Mouse (Mus musculus) kidney, postnatal 14 days (tissue): Measurements from ENCODE around the gene Iqgap2.

Experiments
- DNase-seq: peaks from one replicate; pipeline ENCODE4 v3.0.0; 2022; ENCODE audit warnings: mixed read lengths

The Iqgap2 gene

DNA sequence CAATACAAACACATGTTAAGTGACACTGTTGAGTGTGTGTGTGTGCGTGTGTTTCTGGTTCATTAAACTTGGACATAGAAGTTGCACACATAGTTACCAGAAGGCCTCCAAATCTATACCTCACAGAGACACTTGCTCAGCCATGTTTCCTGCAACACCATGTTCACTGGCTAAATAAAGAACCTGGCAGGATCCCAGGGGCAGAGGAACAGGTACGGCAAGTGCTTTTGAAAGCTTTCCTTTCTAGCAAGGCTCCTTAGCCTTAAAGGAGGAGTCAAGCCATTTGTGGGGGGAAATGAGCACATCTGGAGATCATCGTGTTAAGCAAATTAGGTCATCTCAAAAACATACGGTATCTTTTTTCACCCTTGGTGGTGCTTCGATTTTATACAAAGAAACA is 188.3 kb downstream of the Iqgap2 start:
- no peak for DNase-seq

DNA sequence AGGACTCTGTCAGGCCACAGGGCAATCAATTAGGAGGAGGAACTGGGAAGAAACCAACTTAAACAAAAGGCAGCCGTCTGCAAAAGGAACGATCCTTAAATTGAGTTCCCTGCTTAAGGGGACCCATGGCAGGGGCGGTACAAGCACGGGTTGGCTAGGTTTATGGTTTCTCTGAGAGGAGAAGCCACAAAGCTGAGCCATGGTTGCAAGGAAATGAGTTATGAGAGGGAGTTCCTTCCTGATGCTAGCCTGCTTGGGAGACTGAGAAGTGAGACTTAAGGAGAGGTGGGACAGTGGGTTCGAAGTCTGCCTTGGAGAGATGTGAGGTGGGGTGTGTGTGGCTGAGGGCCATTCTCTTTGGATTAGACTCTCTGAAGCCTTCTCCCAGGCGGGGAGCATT is 193.8 kb downstream of the Iqgap2 start:
- no peak for DNase-seq

DNA sequence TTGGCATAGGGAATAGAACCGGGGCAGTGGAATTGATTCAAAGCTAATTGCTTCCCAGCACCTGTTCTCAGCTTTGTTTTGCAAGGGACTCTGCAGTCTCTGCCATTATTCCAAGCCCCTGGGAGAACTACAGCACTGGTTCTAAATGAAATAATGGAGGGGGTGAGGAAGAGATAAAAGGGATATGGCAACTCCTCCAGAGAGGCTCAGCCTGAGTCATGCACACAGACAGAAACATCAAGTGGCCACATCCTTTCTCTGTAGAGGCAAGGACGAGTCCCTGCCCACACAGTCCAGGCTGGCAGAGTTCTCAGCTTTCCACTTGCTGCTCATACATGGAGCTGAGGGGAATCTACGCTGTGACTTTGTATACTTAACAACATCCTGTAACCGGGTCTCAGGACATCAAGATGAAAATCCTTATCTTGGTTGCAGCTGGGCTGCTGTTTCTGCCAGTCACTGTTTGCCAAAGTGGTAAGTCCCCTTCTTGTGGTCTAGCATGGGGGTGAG is 195.0 kb downstream of the Iqgap2 start, which contains the start of gene F2rl2:
TSS of gene F2rl2 (plus strand) at position 200 of the 510 bp plus-strand sequence.
- DNase-seq: no peak

DNA sequence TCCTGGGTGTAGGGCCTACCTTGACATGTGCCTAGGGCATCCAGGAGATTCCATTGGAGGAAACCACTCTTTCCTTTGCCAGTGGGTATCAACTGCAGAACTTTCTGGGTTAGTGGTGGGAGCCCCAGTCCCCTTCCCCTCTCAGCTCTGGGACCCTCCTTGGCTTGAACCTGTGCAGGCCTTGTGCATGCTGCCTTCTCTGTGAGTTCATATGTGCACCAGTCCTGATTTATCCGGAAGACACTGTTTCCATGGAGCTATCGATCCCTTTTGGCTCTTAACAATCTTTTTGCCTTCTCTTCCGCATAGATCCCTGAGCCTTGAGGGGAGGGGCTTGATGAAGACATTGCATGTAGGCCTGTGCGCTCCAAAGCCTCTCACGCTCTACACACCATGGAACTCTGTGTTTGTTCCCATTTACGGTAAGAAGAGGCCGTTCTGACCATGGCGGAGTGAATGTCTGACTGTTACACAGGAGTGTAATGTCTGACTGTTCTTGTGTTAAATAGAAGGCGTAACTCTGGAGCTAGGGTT is 195.5 kb downstream of the Iqgap2 start:
- DNase-seq: no peak

DNA sequence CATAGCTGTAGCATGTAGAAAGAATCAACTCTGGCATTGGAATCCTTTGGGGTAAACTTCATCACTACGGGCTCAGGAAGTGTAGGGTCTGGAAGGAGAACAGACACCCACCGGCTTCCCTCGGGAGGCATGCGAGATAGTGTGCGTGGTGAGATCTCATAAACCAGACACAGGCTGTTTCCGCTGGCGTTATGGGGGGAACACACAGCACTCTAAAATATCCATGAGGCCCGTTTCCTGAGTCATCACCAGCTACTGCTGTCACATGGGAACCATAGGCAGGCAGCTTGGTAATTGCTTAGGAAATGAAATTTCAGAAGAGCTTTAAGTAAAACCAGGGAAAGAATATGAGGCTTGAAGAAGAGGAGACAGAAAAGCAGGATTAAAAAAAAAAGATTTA is 199.5 kb downstream of the Iqgap2 start:
- no peak for DNase-seq

DNA sequence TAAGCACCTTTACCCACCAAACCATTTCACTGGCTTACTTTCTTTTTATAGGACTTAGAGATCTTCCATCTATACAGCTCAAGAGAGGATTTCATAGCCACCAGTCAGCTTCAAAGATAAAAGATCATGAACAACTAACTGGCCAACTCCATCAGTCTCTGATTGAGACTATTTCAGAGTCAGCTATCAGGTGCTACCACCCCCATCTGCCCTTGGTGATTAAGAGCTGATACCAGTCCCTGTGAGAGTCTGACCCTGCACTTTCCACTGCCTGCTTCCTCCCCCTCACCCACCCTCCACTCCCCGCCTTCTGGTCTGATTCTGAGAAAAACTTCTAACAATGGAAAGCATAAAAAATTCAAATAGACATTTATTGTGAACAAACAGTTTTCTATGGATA is 203.1 kb downstream of the Iqgap2 start:
- no peak for DNase-seq

DNA sequence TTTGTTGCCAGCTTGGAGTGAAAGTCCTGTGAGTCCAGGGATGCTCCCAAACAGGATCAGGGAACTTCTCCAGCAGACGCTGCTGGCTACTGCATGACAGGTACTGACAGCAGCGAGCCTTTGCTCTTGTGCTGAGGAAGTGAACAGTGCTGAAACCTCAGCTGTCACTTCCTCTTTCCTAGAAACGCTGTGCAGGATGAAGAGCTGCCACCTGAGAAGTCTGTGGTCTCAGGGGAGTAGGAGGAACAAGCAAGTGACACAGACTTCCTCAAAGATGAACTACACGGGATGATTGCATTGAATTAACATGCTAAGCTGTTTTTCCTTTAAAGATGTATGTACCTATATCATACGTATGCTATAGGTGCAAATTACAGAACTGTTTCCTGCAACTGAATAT is 206.0 kb downstream of the Iqgap2 start:
- no peak for DNase-seq

DNA sequence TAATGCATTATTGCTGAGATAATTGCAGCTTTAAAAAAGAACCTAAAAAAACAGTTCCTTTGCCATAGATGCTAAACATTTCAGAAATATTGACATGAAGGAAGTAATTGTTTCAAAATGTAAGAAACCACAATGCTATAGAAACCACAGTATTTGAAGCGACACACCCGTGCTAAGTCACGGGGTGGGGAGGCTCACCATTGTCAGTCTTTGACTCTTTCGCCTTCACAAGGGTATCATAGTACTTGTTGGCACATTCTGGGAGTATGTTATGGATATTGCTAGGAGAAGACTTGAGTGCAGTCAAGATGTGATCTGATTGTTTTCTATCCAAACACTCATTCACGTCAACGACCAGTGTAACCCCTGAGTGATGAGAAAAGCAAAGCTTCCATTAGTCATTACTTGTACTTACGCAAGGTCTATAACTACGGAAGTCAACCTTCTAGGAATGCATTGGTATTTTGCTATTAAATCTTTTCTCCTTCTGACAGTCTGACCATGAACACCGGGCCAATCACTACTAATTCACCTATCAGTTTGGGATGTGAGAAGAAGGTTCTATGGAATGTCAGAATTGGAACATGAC is 207.0 kb downstream of the Iqgap2 start:
- no peak for DNase-seq

DNA sequence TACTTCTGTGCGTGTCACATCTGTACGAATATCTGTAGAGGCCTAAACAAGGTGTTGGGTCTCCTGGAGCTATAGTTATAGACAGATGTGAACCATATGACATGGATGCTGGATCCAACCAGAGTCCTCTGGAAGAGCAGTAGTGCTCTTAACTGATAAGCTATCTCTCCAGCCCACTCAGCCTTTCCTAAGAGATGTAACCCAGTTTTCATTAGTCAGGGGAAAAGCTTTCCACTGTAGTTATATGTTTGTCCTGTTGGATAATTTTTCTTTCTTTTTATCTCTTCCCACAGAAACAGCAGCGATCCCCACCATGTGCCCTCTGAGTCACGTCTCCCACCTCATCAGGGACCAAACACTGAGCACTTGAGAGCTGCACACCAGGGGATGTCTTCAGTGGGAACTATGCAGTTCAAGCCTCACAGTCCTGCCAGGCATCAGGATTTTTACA is 212.2 kb downstream of the Iqgap2 start:
- DNase-seq: no peak

DNA sequence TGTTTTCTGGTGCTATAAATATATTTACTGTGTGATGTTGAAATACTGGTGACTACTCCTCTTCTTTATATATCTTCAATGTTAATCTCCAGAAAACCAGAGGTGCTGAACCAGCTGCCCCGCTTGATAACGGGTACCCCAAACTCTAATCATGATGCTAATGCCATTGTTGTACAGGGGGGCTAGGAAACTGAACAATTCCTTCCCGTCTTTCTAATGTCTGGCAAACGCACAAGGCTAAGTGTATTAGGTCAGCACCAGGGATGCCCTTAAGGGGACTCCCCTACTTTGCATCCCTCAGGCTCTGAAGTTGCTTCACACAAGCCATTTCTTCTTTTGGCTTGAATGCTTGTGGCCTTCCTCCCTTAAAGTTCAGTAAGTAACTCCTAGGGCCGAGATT is 212.6 kb downstream of the Iqgap2 start:
- DNase-seq: no peak

DNA sequence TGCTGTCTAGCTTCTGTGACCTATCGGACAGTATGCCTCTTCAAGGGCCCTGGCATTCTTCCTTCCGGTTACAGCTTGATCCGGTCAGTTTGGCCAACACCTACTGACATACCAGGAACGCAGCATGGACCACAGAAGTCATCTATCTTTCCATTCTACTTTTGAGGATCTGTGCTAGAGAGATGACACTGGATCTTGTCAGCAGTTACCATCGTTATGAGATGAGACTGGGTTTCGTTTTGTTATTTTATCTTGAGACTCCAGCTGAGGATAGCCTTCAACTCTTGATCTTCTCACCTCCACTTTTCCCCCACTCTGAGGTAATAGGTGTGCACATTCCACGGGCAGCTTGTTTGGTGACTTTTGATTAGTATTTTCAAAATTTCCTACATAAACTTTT is 219.3 kb downstream of the Iqgap2 start:
- no peak for DNase-seq

DNA sequence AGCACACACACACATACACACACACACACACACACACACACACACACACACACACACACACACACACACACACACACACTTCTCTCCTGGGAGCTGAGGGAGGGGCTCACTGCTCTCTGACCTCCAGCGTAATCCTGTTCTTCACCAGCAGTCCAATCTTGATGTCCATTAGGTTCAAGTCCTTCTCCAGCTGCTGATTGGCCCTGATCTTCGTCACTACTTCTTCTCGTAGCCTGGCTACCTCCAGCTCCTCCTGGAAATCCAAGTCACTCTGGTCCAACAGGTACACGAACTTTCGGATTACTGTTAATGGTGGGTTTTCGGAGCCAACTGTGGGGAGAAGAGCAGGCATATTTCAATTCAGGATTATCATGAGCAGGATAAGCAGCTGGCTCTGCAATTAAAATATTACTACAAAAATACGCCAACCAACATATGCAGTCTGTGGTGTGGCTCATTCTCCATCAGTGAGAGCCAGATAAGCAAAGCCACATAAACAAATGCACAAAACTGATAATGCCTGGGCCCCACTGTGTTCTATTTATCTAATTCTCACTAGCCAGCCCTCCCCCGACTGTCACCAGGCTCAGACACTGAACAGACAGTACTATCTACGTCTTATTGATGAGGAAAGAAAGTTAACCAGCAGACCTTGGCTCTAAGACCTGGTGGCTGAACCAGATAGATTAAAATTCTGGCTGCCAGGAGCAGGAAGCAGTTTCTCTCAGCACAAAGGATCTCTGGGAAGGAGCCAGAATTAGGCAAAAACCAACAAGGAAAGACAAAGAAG is 220.4 kb downstream of the Iqgap2 start:
- no peak for DNase-seq

DNA sequence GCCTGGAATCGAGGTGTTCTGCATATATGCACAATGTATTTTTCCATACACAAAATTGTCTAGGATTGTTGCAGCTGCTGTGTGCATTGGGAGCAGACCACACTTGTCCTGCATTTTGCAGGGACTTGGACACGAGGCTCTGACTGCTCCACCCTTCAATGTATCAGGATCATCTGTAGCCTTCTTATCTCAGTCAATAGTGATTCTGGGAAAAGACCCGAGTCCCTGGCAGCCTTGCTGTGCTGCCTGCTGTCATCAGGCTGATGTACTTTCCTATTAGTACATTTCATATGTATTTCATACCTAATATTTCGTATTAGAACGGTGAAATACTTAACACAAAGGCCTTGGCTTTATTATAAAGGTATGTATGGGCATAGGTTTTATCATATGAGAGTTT is 221.2 kb downstream of the Iqgap2 start:
- DNase-seq: no peak

DNA sequence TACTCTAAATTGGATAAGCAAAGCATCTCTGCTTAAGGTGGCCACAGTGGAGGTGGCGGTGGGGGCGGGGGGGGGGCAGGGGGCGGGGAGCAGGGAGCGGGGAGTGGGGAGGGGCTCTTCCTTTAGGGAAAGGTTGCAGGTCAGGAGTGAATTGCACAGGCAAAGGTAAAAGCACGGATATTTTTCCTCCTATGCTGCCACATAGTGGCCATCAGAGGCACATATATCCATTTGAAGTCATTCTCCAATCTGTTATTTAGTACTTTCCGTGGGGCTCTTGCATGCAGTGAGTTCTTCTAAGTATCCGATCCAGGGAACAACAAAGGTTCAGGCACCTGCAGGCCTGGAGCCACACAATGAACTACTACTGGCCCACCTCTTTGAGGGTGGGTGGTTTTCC is 224.5 kb downstream of the Iqgap2 start:
- DNase-seq: peak; percentile 30

DNA sequence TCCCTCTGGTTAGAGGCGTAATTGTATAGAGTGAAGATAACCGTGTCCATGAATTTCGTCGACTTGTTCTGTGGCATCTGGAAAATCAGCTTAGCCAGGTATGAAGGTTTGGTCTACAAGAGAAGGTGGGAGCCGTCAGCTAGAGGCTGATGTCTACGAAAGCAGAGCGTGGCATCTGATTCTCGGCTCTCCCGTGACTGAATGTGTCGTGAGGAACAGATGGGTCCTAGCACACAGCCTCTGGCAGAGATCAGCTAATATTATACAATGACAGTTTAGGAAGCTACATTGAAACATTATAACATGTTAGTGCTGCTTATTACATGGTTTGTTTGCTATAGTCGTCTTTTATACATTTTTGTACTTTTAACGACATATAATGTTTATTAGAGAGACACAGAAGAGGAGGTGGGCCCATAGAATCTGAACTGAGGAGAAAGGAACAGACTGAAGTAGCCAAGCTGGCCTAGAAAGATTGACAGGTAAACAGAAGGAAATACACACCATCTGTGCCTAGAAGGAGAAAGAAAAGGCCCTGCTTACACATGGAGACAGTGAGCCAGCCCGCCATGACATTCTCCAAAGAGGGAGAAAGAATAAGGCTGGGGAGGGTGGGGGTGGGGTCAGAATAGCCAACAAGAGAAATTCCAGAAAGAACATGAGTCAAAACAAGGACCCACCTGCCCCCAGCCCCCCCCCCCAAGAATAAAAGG is 225.9 kb downstream of the Iqgap2 start:
- no peak for DNase-seq

DNA sequence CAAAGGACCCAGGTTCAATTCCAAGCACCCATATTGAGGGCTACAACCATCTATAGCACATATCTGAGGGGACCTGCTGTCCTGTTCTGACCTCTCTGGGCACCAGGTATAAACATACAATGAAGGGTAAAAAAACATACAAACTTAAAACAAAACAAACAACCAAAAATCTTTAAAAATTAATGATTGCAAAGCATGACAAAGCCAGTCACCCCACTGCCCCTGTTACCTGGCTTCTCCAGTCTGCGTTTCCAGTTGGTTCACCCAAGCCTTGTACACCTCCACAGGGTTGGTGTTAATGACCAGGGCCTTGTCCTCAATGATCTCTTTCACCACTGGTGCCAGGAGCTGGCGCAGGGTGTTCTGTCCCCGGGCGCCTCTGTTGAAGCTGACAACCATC is 227.9 kb downstream of the Iqgap2 start:
- no peak for DNase-seq

DNA sequence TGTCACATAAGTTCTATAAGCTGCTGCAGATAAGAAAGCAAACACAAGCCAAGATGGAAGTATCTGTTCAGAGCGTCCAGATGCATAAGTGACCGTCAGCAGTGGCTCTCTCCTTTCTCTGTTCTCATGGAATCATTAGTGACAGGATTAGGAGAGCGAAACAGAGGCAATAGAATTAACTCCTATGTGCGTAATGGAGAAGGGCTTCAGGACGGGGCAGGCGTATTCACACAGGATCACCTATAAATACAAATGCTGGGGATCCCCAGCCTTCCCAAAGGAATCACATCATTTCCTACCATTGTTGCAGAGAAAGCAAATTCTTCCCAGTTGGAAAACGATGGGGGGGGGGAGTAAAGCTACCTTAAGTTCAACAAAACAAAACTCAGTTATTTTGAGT is 232.3 kb downstream of the Iqgap2 start:
- peak; percentile 29 for DNase-seq

DNA sequence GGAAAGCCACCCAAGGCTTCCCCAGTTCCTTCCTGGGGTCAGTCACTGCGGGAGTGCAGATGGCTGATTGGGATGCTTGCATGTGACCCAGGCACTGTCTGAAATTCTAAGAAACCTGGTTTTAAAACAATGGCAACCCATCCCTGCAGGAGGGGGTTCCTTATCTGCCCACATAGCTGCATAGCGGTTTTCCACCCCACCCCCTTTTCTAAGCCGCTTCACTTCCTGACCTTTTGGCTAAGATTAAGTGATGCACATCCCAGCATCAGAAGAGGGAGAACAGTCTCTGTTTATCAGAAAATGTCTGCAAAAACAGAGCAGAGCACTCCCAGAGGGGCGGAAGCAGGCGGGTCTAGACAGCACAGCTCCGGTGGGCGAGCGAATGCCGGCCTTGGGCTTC is 234.6 kb downstream of the Iqgap2 start:
- DNase-seq: peak; percentile 36

DNA sequence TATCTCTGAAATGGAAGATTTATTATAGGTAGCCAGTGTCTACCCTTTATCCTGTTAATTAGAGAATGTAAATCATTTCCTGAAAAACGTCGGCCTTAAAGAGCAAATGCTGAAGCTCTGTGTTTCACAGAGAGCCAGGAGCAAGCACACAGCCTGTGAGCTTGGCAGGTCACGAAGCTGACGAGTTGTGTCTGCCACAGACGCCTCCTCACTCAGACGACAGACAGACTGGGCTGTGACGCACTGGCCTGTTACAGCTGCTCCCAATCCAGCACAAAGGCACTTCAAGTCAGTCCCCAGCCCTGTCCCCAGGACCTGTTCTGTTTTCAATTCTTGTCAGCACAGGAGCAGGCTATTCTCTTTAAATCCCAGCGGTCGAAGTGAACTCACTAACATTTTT is 236.4 kb downstream of the Iqgap2 start:
- peak; percentile 85 for DNase-seq

DNA sequence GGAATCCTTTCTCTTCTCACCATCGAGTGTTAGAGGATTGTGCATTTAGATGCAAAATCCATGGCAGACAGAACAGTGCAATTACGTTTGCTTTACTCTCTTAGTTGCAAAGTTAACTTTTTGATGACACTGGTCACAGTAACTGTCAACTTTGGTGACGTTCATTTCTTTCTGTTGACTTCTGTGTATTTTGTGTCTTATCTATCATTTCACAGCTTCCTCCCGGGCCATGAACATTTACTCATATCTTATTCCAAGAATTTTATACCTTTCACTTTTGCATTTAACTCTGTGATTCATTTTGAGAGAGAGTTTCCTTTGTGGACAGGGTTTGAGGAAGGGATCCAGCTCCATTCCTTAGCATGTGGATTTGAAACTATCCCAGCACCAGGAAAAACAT is 238.0 kb downstream of the Iqgap2 start:
- DNase-seq: no peak

DNA sequence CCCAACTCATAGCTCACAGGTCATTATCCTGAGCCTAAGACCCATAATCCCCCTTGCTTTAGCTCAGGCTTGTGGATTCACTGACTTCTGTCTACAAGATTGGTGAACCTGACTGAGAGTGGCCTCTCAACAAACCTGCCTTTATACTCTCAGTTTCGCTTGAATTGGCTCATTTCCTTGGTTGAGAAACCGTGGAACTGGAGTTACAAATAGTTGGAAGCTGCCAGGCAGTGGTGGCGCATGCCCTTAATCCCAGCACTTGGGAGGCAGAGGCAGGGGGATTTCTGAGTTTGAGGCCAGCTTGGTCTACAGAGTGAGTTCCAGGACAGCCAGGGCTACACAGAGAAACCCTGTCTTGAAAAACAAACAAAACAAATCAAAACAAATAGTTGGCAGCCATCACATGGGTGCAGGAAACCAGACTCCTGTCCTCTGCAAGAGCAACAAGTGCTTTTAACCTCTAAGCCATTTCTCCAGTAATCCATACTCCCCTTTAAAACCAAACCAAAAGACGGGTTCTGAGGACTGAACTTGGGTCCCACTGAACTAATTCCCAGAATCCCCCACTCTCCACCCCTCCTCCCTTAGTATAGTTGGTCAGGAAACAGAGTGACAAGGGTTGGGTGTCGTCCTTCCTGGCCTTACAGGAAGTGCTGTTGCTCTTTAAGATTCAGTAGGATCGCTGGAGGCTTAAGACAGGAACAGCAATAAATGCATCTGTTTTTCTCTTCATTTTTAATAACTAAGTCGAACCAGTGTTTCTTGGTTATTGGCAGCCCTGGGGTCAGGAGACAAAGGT is 239.7 kb downstream of the Iqgap2 start:
- peak; percentile 40 for DNase-seq

DNA sequence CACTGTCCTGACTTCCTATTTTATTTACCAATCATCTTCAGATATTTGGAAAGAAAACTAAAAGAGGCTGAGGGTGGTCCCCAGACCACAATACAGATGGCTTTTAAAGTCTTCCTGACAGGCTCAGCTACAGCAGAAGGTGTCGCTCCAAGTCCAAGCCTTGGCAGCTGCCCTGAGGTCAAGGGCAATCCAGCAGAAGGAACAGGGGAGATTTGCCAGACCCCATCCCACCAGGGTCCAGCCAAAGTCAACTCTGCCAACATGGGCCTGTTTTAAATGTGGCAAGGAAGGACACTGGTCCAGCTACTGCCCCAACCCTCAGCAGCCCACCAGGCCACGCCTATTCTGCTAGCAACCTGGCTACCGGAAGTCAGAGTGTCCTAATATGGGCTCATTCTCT is 241.8 kb downstream of the Iqgap2 start:
- DNase-seq: no peak

DNA sequence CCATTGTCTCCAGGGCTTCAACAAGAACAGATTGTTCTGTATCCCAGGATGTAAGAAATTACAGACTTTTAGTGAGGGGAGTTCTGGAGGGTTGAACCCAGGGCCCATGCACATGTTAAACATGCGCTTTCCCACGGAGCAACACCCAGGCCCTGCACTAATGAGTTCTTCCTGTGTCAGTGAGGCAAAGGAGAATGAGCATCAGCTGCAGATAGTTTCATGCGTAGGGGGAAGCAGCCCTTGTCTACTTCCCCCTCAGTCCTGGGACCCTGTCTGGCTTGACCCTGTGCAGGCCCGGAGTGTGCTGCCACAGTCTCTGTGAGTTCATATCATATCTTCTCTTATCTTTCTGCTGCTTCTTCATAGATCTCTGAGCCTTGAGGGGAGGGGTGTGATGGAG is 244.5 kb downstream of the Iqgap2 start:
- peak; percentile 70 for DNase-seq
